Mouse (Mus musculus): ENCODE measurements around the gene Gm14412. TPM values are rescaled to one million over a fixed set of nuclear protein-coding genes. Genes with fewer than 3 reads are reported as not detected.
"Not testable (repeated sequence)": the region's sequence is repeated elsewhere in the genome, so short reads cannot be mapped to it uniquely, and the experiment has no call there.

Gene Gm14412
- polyA plus RNA-seq (2012; rRNA removed): 0.10 and 0.12 TPM in 2 replicates

GRCm38 (mm10) chr2:177324257-177324733, at the start of gene Gm14412:
Gene Gm14412 (minus strand): TSS chr2:177324307.
- H3K4me1 ChIP-seq (ENCODE audit: control insufficient read depth, insufficient read depth, low read length); H3K4me3 ChIP-seq (ENCODE audit: control insufficient read depth, low read depth, low read length); H3K27ac ChIP-seq (ENCODE audit: control insufficient read depth, insufficient read depth, low read depth, low read length): not testable (repeated sequence)

GRCm38 (mm10) chr2:177329661-177330292, 5.7 kb upstream of the Gm14412 start:
- not testable (repeated sequence) for H3K36me3 ChIP-seq (ENCODE audit: control insufficient read depth, insufficient read depth, low read length); H3K4me3 ChIP-seq (ENCODE audit: control insufficient read depth, low read depth, low read length); H3K27ac ChIP-seq (ENCODE audit: control insufficient read depth, insufficient read depth, low read depth, low read length); H3K27me3 ChIP-seq (ENCODE audit: control insufficient read depth, insufficient read depth, low read length); H3K4me1 ChIP-seq (ENCODE audit: control insufficient read depth, insufficient read depth, low read length)

More at GRCm38 (mm10) chr2:177324257-177324733, at the start of gene Gm14412:
- not testable (repeated sequence) for H3K36me3 ChIP-seq (ENCODE audit: control insufficient read depth, insufficient read depth, low read length); H3K27me3 ChIP-seq (ENCODE audit: control insufficient read depth, insufficient read depth, low read length)

DNA sequence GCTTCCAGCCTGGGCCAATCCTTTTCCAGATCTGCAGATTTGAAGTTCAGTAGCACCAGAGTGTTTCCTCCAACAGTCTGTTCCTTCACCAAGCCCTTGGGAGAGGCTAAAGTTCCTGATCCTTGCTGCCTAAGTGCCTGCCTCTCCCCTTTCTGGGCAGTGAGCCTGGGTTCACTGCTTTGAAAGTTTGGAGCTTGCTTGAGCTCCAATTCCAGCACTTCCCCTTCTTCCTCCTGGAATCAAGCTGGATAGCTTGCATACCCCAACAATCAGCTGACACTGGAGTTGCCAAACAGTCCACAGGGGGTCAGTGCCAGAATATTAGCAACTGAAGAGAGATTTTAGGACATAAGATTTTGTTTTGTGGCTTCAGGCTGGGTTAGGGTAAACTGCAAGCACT, 2.7 kb downstream of the Gm14412 start:
- H3K4me1 ChIP-seq (ENCODE audit: control insufficient read depth, insufficient read depth, low read length); H3K27me3 ChIP-seq (ENCODE audit: control insufficient read depth, insufficient read depth, low read length); H3K36me3 ChIP-seq (ENCODE audit: control insufficient read depth, insufficient read depth, low read length); H3K27ac ChIP-seq (ENCODE audit: control insufficient read depth, insufficient read depth, low read depth, low read length); H3K4me3 ChIP-seq (ENCODE audit: control insufficient read depth, low read depth, low read length): not testable (repeated sequence)

GRCm38 (mm10) chr2:177320786-177321320, 3.3 kb downstream of the Gm14412 start:
- H3K4me3 ChIP-seq (ENCODE audit: control insufficient read depth, low read depth, low read length); H3K36me3 ChIP-seq (ENCODE audit: control insufficient read depth, insufficient read depth, low read length); H3K4me1 ChIP-seq (ENCODE audit: control insufficient read depth, insufficient read depth, low read length); H3K27ac ChIP-seq (ENCODE audit: control insufficient read depth, insufficient read depth, low read depth, low read length); H3K27me3 ChIP-seq (ENCODE audit: control insufficient read depth, insufficient read depth, low read length): not testable (repeated sequence)

GRCm38 (mm10) chr2:177318996-177319395, 5.1 kb downstream of the Gm14412 start:
- TF ChIP-seq POLR2A (IDR thresholded peaks at IDR 0.05; ENCODE audit: control insufficient read depth, low read depth, low read length): no peak
- no peak for TF ChIP-seq CTCF (IDR thresholded peaks at IDR 0.05; ENCODE audit: control insufficient read depth, insufficient read depth, insufficient replicate concordance, low read depth, low read length)
- H3K27ac ChIP-seq (ENCODE audit: control insufficient read depth, insufficient read depth, low read depth, low read length): no peak overlapping the region

DNA sequence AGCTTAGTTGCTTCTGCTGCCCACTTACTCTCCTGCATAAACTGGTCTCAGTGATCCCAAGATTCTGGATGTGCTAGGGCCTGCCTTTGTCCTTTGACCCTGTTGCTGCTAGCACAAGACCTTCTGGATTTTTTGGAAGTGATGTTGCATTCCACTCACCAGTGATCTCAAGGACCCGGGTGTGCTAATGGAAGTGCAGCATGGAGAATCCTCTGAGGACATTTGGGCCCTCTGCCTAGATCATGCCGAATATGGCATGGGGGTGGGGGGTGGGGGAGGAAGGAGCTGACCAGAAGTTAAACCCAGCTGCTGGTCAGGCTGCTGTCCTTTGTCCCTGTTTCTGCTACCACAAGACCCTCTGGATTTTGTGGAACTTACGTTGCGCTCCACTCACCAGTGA, 14.5 kb downstream of the Gm14412 start:
- H3K4me3 ChIP-seq (ENCODE audit: control insufficient read depth, low read depth, low read length); H3K4me1 ChIP-seq (ENCODE audit: control insufficient read depth, insufficient read depth, low read length); H3K27ac ChIP-seq (ENCODE audit: control insufficient read depth, insufficient read depth, low read depth, low read length); H3K36me3 ChIP-seq (ENCODE audit: control insufficient read depth, insufficient read depth, low read length); H3K27me3 ChIP-seq (ENCODE audit: control insufficient read depth, insufficient read depth, low read length): not testable (repeated sequence)

More at GRCm38 (mm10) chr2:177318996-177319395, 5.1 kb downstream of the Gm14412 start:
- no peaks in the 10 kb centered on the region for H3K36me3 ChIP-seq (ENCODE audit: control insufficient read depth, insufficient read depth, low read length)
- no peaks in the 10 kb centered on the region for H3K4me1 ChIP-seq (ENCODE audit: control insufficient read depth, insufficient read depth, low read length)
- no peak overlapping the region for H3K4me3 ChIP-seq (ENCODE audit: control insufficient read depth, low read depth, low read length)
- no peaks in the 10 kb centered on the region for H3K27me3 ChIP-seq (ENCODE audit: control insufficient read depth, insufficient read depth, low read length)

DNA sequence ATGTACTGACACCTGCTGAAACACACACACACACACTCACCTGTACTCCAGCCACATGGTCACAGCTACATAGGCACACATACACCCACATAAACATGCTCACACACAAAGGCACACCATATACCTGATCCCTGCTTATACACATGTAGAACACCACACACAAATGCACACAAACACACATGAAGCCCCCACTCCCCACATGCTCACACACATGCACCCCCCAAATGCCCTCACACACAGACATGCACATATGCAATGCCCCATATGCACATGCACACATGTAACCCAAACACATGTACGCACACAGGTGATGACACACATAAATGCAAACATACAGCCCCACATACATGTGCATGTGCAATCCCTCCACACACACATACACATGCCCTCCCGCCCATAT, 19.1 kb downstream of the Gm14412 start:
- not testable (repeated sequence) for H3K27me3 ChIP-seq (ENCODE audit: control insufficient read depth, insufficient read depth, low read length); H3K27ac ChIP-seq (ENCODE audit: control insufficient read depth, insufficient read depth, low read depth, low read length); H3K4me1 ChIP-seq (ENCODE audit: control insufficient read depth, insufficient read depth, low read length); H3K36me3 ChIP-seq (ENCODE audit: control insufficient read depth, insufficient read depth, low read length); H3K4me3 ChIP-seq (ENCODE audit: control insufficient read depth, low read depth, low read length)

GRCm38 (mm10) chr2:177283701-177284100, 40.4 kb downstream of the Gm14412 start:
- not testable (repeated sequence) for H3K36me3 ChIP-seq (ENCODE audit: control insufficient read depth, insufficient read depth, low read length); H3K27ac ChIP-seq (ENCODE audit: control insufficient read depth, insufficient read depth, low read depth, low read length); H3K27me3 ChIP-seq (ENCODE audit: control insufficient read depth, insufficient read depth, low read length); H3K4me1 ChIP-seq (ENCODE audit: control insufficient read depth, insufficient read depth, low read length); H3K4me3 ChIP-seq (ENCODE audit: control insufficient read depth, low read depth, low read length)

GRCm38 (mm10) chr2:177277754-177278153, 46.4 kb downstream of the Gm14412 start:
- not testable (repeated sequence) for H3K4me1 ChIP-seq (ENCODE audit: control insufficient read depth, insufficient read depth, low read length); H3K27me3 ChIP-seq (ENCODE audit: control insufficient read depth, insufficient read depth, low read length); H3K4me3 ChIP-seq (ENCODE audit: control insufficient read depth, low read depth, low read length); H3K27ac ChIP-seq (ENCODE audit: control insufficient read depth, insufficient read depth, low read depth, low read length); H3K36me3 ChIP-seq (ENCODE audit: control insufficient read depth, insufficient read depth, low read length)

DNA sequence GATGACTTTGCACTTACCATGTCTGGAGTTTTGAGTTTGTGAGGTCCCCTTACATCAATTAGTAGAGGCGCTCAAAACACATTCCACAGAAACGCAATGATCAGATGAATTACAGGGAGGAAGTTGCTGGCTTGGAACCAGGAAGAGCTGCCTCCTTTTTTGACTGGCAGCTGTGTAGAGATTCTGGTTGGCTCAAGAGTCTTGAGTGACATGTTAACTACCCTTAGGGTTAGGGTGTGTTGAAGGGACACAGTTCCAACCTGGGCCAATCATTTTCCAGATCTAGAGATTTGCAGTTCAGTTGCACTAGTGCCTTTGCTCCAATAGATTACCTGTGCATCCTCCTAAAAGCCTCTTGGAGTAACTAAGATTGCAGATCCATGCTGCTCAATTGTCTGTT, 51.9 kb downstream of the Gm14412 start:
- not testable (repeated sequence) for H3K4me3 ChIP-seq (ENCODE audit: control insufficient read depth, low read depth, low read length); H3K36me3 ChIP-seq (ENCODE audit: control insufficient read depth, insufficient read depth, low read length); H3K4me1 ChIP-seq (ENCODE audit: control insufficient read depth, insufficient read depth, low read length); H3K27me3 ChIP-seq (ENCODE audit: control insufficient read depth, insufficient read depth, low read length); H3K27ac ChIP-seq (ENCODE audit: control insufficient read depth, insufficient read depth, low read depth, low read length)

GRCm38 (mm10) chr2:177266936-177267335, 57.2 kb downstream of the Gm14412 start, which contains the start of gene Gm14409:
Gene Gm14409 (minus strand): TSS chr2:177267036.
- H3K4me3 ChIP-seq (ENCODE audit: control insufficient read depth, low read depth, low read length); H3K27me3 ChIP-seq (ENCODE audit: control insufficient read depth, insufficient read depth, low read length); H3K4me1 ChIP-seq (ENCODE audit: control insufficient read depth, insufficient read depth, low read length); H3K27ac ChIP-seq (ENCODE audit: control insufficient read depth, insufficient read depth, low read depth, low read length); H3K36me3 ChIP-seq (ENCODE audit: control insufficient read depth, insufficient read depth, low read length): not testable (repeated sequence)
